Mouse (Mus musculus) lung, embryonic 14.5 days (tissue): Measurements from ENCODE around the gene 0610010F05Rik. TPM values are rescaled to one million over a fixed set of nuclear protein-coding genes. Genes with fewer than 3 reads are reported as not detected.
A peak's percentile ranks its signal among the peaks of the same experiment; 100 is the strongest.

Experiments
- ATAC-seq: fragments of 200-750 bp; cut with Nextera tagmentation; 2 replicates; pipeline ENCODE4 v1.8.0; 2017; ENCODE audit warnings: mild to moderate bottlenecking, moderate TSS enrichment, moderate library complexity; ENCODE audit not compliant: insufficient read depth
- DNase-seq: peaks from one replicate; pipeline ENCODE4 v3.0.0-alpha.2; 2015
- H3K27ac ChIP-seq: fragments of 300-500 bp; sonication (generic); 2 replicates; pipeline ENCODE4 v1.5.1; 2014; ENCODE audit warnings: low read depth, mild to moderate bottlenecking, moderate library complexity
- H3K27me3 ChIP-seq: fragments of 300-500 bp; sonication (generic); 2 replicates; pipeline ENCODE4 v1.6.1; 2014; ENCODE audit warnings: low read length, control low read depth; ENCODE audit not compliant: insufficient read depth
- H3K36me3 ChIP-seq: fragments of 300-500 bp; sonication (generic); 2 replicates; pipeline ENCODE4 v1.6.1; 2014; ENCODE audit warnings: control low read depth; ENCODE audit not compliant: insufficient read depth
- H3K4me1 ChIP-seq: fragments of 300-500 bp; sonication (generic); 2 replicates; pipeline ENCODE4 v1.6.1; 2014; ENCODE audit warnings: antibody characterized with exemption, control low read depth; ENCODE audit not compliant: insufficient read depth
- H3K4me2 ChIP-seq: fragments of 300-500 bp; sonication (generic); 2 replicates; pipeline ENCODE4 v1.6.1; 2014; ENCODE audit warnings: mild to moderate bottlenecking
- H3K4me3 ChIP-seq: fragments of 300-500 bp; sonication (generic); 2 replicates; pipeline ENCODE4 v1.5.1; 2014; ENCODE audit warnings: low read depth, low read length
- H3K9ac ChIP-seq: fragments of 300-500 bp; sonication (generic); 2 replicates; pipeline ENCODE4 v1.6.1; 2014
- H3K9me3 ChIP-seq: fragments of 300-500 bp; sonication (generic); 2 replicates; pipeline ENCODE4 v1.6.1; 2016; ENCODE audit warnings: low read depth, low read length, control low read depth
- CTCF ChIP-seq: IDR thresholded peaks from 2 replicates; pipeline ENCODE4 v1.5.1; 2016; ENCODE audit warnings: antibody characterized with exemption, low read depth
- WGBS: fragments of 180-500 bp; shearing (Covaris S2); extraction: QIAGEN DNeasy Blood & Tissue Kit; methylation state at CpG from one replicate; pipeline ENCODE4 v1.1.7; 2014; 5-methylcytosine and 5-hydroxymethylcytosine counted together
- polyA plus RNA-seq: library from polyadenylated mRNA; unstranded; fragments of >200 nt; fragmentation: Nextera tagmentation; extraction: Ambion mirVana; gene quantifications from 2 replicates; pipeline ENCODE4 v1.2.1, GENCODE M21; 2014

Gene 0610010F05Rik
- polyA plus RNA-seq, result 21.5 and 21.6 TPM in 2 replicates

GRCm38 (mm10) chr11:23632945-23633878 lies at the start of gene 0610010F05Rik:
Gene 0610010F05Rik (minus strand): TSS chr11:23633639.
- no peak for TF ChIP-seq CTCF
- WGBS, result under 1% methylated on average over 94 of the region's 103 CpGs
- Histone ChIP-seq H3K9ac (peak within 1 kb of the TSS; percentile 88), H3K4me1 (no peaks in the 10 kb centered on the region), H3K9me3 (no peaks in the 10 kb centered on the region), H3K36me3 (0 out of 2 replicates have a peak, but pooled peaks cover 6% of the 10 kb centered on the region), H3K27ac (peak within 1 kb of the TSS; percentile 86), H3K27me3 (no peaks in the 10 kb centered on the region), H3K4me2 (peak within 1 kb of the TSS; percentile 82), H3K4me3 (peak within 1 kb of the TSS; percentile 80)
- ATAC-seq (peak; percentile 100), DNase-seq (peak; percentile 97)

GRCm38 (mm10) chr11:23682561-23682960 lies 49.1 kb upstream of the 0610010F05Rik start:
- 85% methylated on average over 5 of the region's 5 CpGs for WGBS
- no peaks in the 10 kb centered on the region for H3K4me1 ChIP-seq
- H3K4me3 ChIP-seq, result no peak overlapping the region
- no peak overlapping the region for H3K9ac ChIP-seq
- ATAC-seq (no peak), DNase-seq (no peak)
- no peaks in the 10 kb centered on the region for H3K9me3 ChIP-seq
- no peak overlapping the region for H3K4me2 ChIP-seq
- no peak overlapping the region for H3K27ac ChIP-seq
- no peaks in the 10 kb centered on the region for H3K27me3 ChIP-seq
- TF ChIP-seq CTCF, result no peak
- H3K36me3 ChIP-seq, result peaks cover 49% of the 10 kb centered on the region; the same call in 1 of the 2 replicates

- Histone ChIP-seq H3K27ac (no peak overlapping the region), H3K4me2 (no peak overlapping the region), H3K27me3 (no peaks in the 10 kb centered on the region), H3K4me1 (no peaks in the 10 kb centered on the region), H3K9ac (no peak overlapping the region), H3K9me3 (no peaks in the 10 kb centered on the region), H3K4me3 (no peak overlapping the region), H3K36me3 (peaks cover 59% of the 10 kb centered on the region; the same call in 1 of the 2 replicates)
- WGBS, result 92% methylated on average over 6 of the region's 6 CpGs
- DNase-seq, result no peak
- ATAC-seq, result no peak
- no peak for TF ChIP-seq CTCF
Measured at GRCm38 (mm10) chr11:23680435-23680950, 47.1 kb upstream of the 0610010F05Rik start.

GRCm38 (mm10) chr11:23679044-23679642 lies 45.7 kb upstream of the 0610010F05Rik start:
- H3K4me3 ChIP-seq, result no peak overlapping the region
- no peaks in the 10 kb centered on the region for H3K27me3 ChIP-seq
- H3K27ac ChIP-seq, result no peak overlapping the region
- no peak overlapping the region for H3K9ac ChIP-seq
- H3K9me3 ChIP-seq, result no peaks in the 10 kb centered on the region
- no peak overlapping the region for H3K4me2 ChIP-seq
- WGBS, result 47% methylated on average over 3 of the region's 3 CpGs
- peaks cover 67% of the 10 kb centered on the region; the same call in 1 of the 2 replicates for H3K36me3 ChIP-seq
- peak; percentile 79 for TF ChIP-seq CTCF
- H3K4me1 ChIP-seq, result no peaks in the 10 kb centered on the region
- DNase-seq, result peak; percentile 93
- ATAC-seq, result peak; percentile 28; the same call in 1 of the 2 replicates

- Histone ChIP-seq H3K27ac (no peak overlapping the region), H3K9ac (no peak overlapping the region), H3K4me1 (no peaks in the 10 kb centered on the region), H3K4me2 (no peak overlapping the region), H3K4me3 (no peak overlapping the region), H3K27me3 (no peaks in the 10 kb centered on the region), H3K9me3 (no peaks in the 10 kb centered on the region), H3K36me3 (peaks cover 63% of the 10 kb centered on the region)
- ATAC-seq (no peak), DNase-seq (no peak)
- 89% methylated on average over 5 of the region's 5 CpGs for WGBS
- TF ChIP-seq CTCF, result no peak
Measured at GRCm38 (mm10) chr11:23676100-23676499, 42.7 kb upstream of the 0610010F05Rik start.

GRCm38 (mm10) chr11:23672256-23672749 lies 38.9 kb upstream of the 0610010F05Rik start:
- H3K9me3 ChIP-seq, result no peaks in the 10 kb centered on the region
- no peak overlapping the region for H3K9ac ChIP-seq
- ATAC-seq, result no peak
- TF ChIP-seq CTCF, result no peak
- 58% methylated on average over 4 of the region's 4 CpGs for WGBS
- DNase-seq, result peak; percentile 13
- H3K27me3 ChIP-seq, result no peaks in the 10 kb centered on the region
- H3K4me1 ChIP-seq, result no peaks in the 10 kb centered on the region
- H3K27ac ChIP-seq, result no peak overlapping the region
- no peak overlapping the region for H3K4me2 ChIP-seq
- H3K4me3 ChIP-seq, result no peak overlapping the region
- H3K36me3 ChIP-seq, result peaks cover 40% of the 10 kb centered on the region
